Mouse (Mus musculus): ENCODE data around the gene Sspn.

The Sspn gene

GRCm38 (mm10) chr6:145934001-145934696, 2.7 kb downstream of the Sspn start:
- peak; percentile 28 for DNase-seq (ENCODE audit: low read depth, low spot score)

- peak; percentile 40 for DNase-seq (ENCODE audit: low read depth, low spot score)
These were observed 3.3 kb downstream of the Sspn start for GRCm38 (mm10) chr6:145934697-145935240.

GRCm38 (mm10) chr6:145935912-145936311, 4.5 kb downstream of the Sspn start:
- DNase-seq (ENCODE audit: low read depth, low spot score): no peak

GRCm38 (mm10) chr6:145936511-145936910, 5.1 kb downstream of the Sspn start:
- no peak for DNase-seq (ENCODE audit: low read depth, low spot score)

GRCm38 (mm10) chr6:145940852-145941251, 9.4 kb downstream of the Sspn start:
- no peak for DNase-seq (ENCODE audit: low read depth, low spot score)

- no peak for DNase-seq (ENCODE audit: low read depth, low spot score)
These were observed 11.0 kb downstream of the Sspn start for GRCm38 (mm10) chr6:145942263-145942966.

GRCm38 (mm10) chr6:145943414-145943813, 12.0 kb downstream of the Sspn start:
- DNase-seq (ENCODE audit: low read depth, low spot score): no peak

- DNase-seq (ENCODE audit: low read depth, low spot score): no peak
These were observed 14.4 kb downstream of the Sspn start for GRCm38 (mm10) chr6:145945700-145946344.

- no peak for DNase-seq (ENCODE audit: low read depth, low spot score)
These were observed 17.6 kb downstream of the Sspn start for GRCm38 (mm10) chr6:145949049-145949448.

GRCm38 (mm10) chr6:145950626-145951025, 19.2 kb downstream of the Sspn start:
- no peak for DNase-seq (ENCODE audit: low read depth, low spot score)

- no peak for DNase-seq (ENCODE audit: low read depth, low spot score)
These were observed 21.2 kb downstream of the Sspn start for GRCm38 (mm10) chr6:145952594-145952993.

GRCm38 (mm10) chr6:145953121-145953896, 21.9 kb downstream of the Sspn start:
- no peak for DNase-seq (ENCODE audit: low read depth, low spot score)

GRCm38 (mm10) chr6:145957427-145957965, 26.1 kb downstream of the Sspn start:
- DNase-seq (ENCODE audit: low read depth, low spot score): no peak

GRCm38 (mm10) chr6:145958070-145958469, 26.6 kb downstream of the Sspn start:
- no peak for DNase-seq (ENCODE audit: low read depth, low spot score)

- no peak for DNase-seq (ENCODE audit: low read depth, low spot score)
These were observed 29.6 kb downstream of the Sspn start for GRCm38 (mm10) chr6:145961047-145961446.

GRCm38 (mm10) chr6:145963966-145964365, 32.5 kb downstream of the Sspn start:
- DNase-seq (ENCODE audit: low read depth, low spot score): no peak

- no peak for DNase-seq (ENCODE audit: low read depth, low spot score)
These were observed 36.3 kb downstream of the Sspn start for GRCm38 (mm10) chr6:145967693-145968092.

GRCm38 (mm10) chr6:145968301-145968818, 36.9 kb downstream of the Sspn start:
- DNase-seq (ENCODE audit: low read depth, low spot score): no peak

GRCm38 (mm10) chr6:145968821-145969220, 37.4 kb downstream of the Sspn start:
- no peak for DNase-seq (ENCODE audit: low read depth, low spot score)

GRCm38 (mm10) chr6:145969572-145969971, 38.1 kb downstream of the Sspn start:
- DNase-seq (ENCODE audit: low read depth, low spot score): peak; percentile 76

GRCm38 (mm10) chr6:145972107-145972506, 40.7 kb downstream of the Sspn start:
- no peak for DNase-seq (ENCODE audit: low read depth, low spot score)

Data from ZHBTc4 (cell line).